Mouse (Mus musculus): ENCODE results near the gene Cyp3a25. TPM values are rescaled to one million over a fixed set of nuclear protein-coding genes. Genes with fewer than 3 reads are reported as not detected.
"Not testable (repeated sequence)": the region's sequence is repeated elsewhere in the genome, so short reads cannot be mapped to it uniquely, and the experiment has no call there.

The Cyp3a25 gene
- not detected in 2 replicates for polyA plus RNA-seq (2014; fragmentation: Nextera tagmentation; extraction: Ambion mirVana)

GRCm38 (mm10) chr5:146009509-146009908 lies at the start of gene Cyp3a25:
TSS of gene Cyp3a25 (minus strand) at chr5:146009618.
- H3K27me3 ChIP-seq (ENCODE audit: control insufficient read depth, insufficient read depth, low read length); H3K9me3 ChIP-seq (ENCODE audit: control insufficient read depth, low read length); H3K9ac ChIP-seq (replicated peaks; ENCODE audit: low read depth, low read length); H3K4me2 ChIP-seq (ENCODE audit: low read depth, low read length); H3K4me3 ChIP-seq (ENCODE audit: low read depth, low read length); ATAC-seq (ENCODE audit: low read depth); H3K36me3 ChIP-seq (ENCODE audit: control insufficient read depth, insufficient read depth, low read length); H3K27ac ChIP-seq (ENCODE audit: low read depth, low read length); H3K4me1 ChIP-seq (ENCODE audit: control insufficient read depth, insufficient read depth, low read length): not testable (repeated sequence)
- 64% methylated on average over 1 of the region's 1 CpGs for WGBS

DNA sequence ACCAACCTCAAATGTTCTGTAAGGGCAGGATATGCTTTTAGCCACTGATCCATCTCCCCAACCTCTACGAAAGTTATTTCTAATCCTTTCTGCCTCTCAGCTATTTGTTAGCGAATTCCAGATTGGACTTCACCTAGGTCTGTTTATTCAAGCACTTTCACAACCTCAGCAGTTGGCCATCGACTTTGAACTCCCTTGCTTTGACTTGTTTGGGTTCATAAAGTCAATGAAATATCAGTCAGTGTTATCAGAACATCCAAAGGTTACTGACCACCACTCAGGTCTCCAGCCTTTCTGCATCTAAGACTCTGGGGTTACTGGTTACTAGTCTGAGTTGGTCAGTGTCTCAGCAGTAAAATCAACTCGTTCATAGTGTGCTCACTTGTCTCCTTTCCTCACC lies 11.7 kb upstream of the Cyp3a25 start:
- Histone ChIP-seq H3K36me3 (ENCODE audit: control insufficient read depth, insufficient read depth, low read length) (no peaks in the 10 kb centered on the region), H3K4me1 (ENCODE audit: control insufficient read depth, insufficient read depth, low read length) (no peaks in the 10 kb centered on the region), H3K4me2 (ENCODE audit: low read depth, low read length) (no peak overlapping the region), H3K4me3 (ENCODE audit: low read depth, low read length) (no peak overlapping the region), H3K9ac (replicated peaks; ENCODE audit: low read depth, low read length) (no peak overlapping the region), H3K27ac (ENCODE audit: low read depth, low read length) (no peak overlapping the region), H3K27me3 (ENCODE audit: control insufficient read depth, insufficient read depth, low read length) (no peaks in the 10 kb centered on the region), H3K9me3 (ENCODE audit: control insufficient read depth, low read length) (peaks cover 8% of the 10 kb centered on the region)
- WGBS: 61% methylated on average over 4 of the region's 4 CpGs
- ATAC-seq (ENCODE audit: low read depth): no peak

GRCm38 (mm10) chr5:146018275-146018674 lies 8.9 kb upstream of the Cyp3a25 start:
- WGBS: 83% methylated on average over 5 of the region's 5 CpGs
- H3K4me1 ChIP-seq (ENCODE audit: control insufficient read depth, insufficient read depth, low read length): no peaks in the 10 kb centered on the region
- no peak for ATAC-seq (ENCODE audit: low read depth)
- no peaks in the 10 kb centered on the region for H3K27me3 ChIP-seq (ENCODE audit: control insufficient read depth, insufficient read depth, low read length)
- H3K36me3 ChIP-seq (ENCODE audit: control insufficient read depth, insufficient read depth, low read length): no peaks in the 10 kb centered on the region
- no peak overlapping the region for H3K4me3 ChIP-seq (ENCODE audit: low read depth, low read length)
- H3K9ac ChIP-seq (replicated peaks; ENCODE audit: low read depth, low read length): no peak overlapping the region
- no peak overlapping the region for H3K4me2 ChIP-seq (ENCODE audit: low read depth, low read length)
- H3K27ac ChIP-seq (ENCODE audit: low read depth, low read length): no peak overlapping the region
- peaks cover 5% of the 10 kb centered on the region for H3K9me3 ChIP-seq (ENCODE audit: control insufficient read depth, low read length)

GRCm38 (mm10) chr5:146011251-146011650 lies 1.8 kb upstream of the Cyp3a25 start:
- no peaks in the 10 kb centered on the region for H3K4me1 ChIP-seq (ENCODE audit: control insufficient read depth, insufficient read depth, low read length)
- H3K9ac ChIP-seq (replicated peaks; ENCODE audit: low read depth, low read length): no peak overlapping the region
- H3K27me3 ChIP-seq (ENCODE audit: control insufficient read depth, insufficient read depth, low read length): no peaks in the 10 kb centered on the region
- H3K4me2 ChIP-seq (ENCODE audit: low read depth, low read length): no peak overlapping the region
- 68% methylated on average over 1 of the region's 1 CpGs for WGBS
- no peaks in the 10 kb centered on the region for H3K9me3 ChIP-seq (ENCODE audit: control insufficient read depth, low read length)
- no peak overlapping the region for H3K27ac ChIP-seq (ENCODE audit: low read depth, low read length)
- H3K36me3 ChIP-seq (ENCODE audit: control insufficient read depth, insufficient read depth, low read length): no peaks in the 10 kb centered on the region
- no peak overlapping the region for H3K4me3 ChIP-seq (ENCODE audit: low read depth, low read length)
- no peak for ATAC-seq (ENCODE audit: low read depth)

DNA sequence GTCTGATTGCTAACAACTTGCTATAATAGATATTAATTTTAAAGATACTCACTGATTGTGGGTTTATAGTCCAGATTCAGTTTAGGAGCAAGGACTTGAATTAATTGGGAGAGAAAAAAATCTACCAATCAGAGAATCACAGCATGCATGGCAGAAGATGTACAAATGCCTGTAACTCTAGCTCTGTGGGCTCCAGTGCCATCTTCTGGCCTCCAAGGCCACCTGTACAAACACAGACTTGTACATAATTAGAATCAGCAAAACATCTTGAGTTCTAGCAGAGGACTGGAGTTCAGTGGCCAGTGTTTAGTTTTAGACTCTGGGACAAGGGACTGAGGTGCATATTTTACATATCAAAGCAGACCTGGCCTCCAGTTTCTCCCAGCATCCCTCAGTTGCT lies 42.3 kb downstream of the Cyp3a25 start:
- Histone ChIP-seq H3K9me3 (ENCODE audit: control insufficient read depth, low read length) (peaks cover 7% of the 10 kb centered on the region; the same call in 1 of the 2 replicates), H3K27ac (ENCODE audit: low read depth, low read length) (no peak overlapping the region), H3K36me3 (ENCODE audit: control insufficient read depth, insufficient read depth, low read length) (no peaks in the 10 kb centered on the region), H3K9ac (replicated peaks; ENCODE audit: low read depth, low read length) (no peak overlapping the region), H3K27me3 (ENCODE audit: control insufficient read depth, insufficient read depth, low read length) (no peaks in the 10 kb centered on the region), H3K4me1 (ENCODE audit: control insufficient read depth, insufficient read depth, low read length) (no peaks in the 10 kb centered on the region), H3K4me2 (ENCODE audit: low read depth, low read length) (no peak overlapping the region), H3K4me3 (ENCODE audit: low read depth, low read length) (no peak overlapping the region)
- no peak for ATAC-seq (ENCODE audit: low read depth)

Other genes starting within 250 kb of the Cyp3a25 start
- gene Cyp3a44, start 203.7 kb downstream of the Cyp3a25 start, polyA plus RNA-seq (2014; fragmentation: Nextera tagmentation; extraction: Ambion mirVana): not detected in 2 replicates
- not detected in 2 replicates for gene Cyp3a11, start 129.7 kb downstream of the Cyp3a25 start, polyA plus RNA-seq (2014; fragmentation: Nextera tagmentation; extraction: Ambion mirVana)
- gene Cyp3a59, start 69.6 kb upstream of the Cyp3a25 start, polyA plus RNA-seq (2014; fragmentation: Nextera tagmentation; extraction: Ambion mirVana): not detected in 2 replicates
- gene Gm5565, start 150.9 kb upstream of the Cyp3a25 start, polyA plus RNA-seq (2014; fragmentation: Nextera tagmentation; extraction: Ambion mirVana): not detected in 2 replicates
- not detected in 2 replicates for gene Gm6309, start 161.1 kb upstream of the Cyp3a25 start, polyA plus RNA-seq (2014; fragmentation: Nextera tagmentation; extraction: Ambion mirVana)
- gene 1700001J03Rik, start 175.7 kb upstream of the Cyp3a25 start, polyA plus RNA-seq (2014; fragmentation: Nextera tagmentation; extraction: Ambion mirVana): not detected in 2 replicates
- 24.7 and 28.7 TPM in 2 replicates for gene Rnf6, start 211.9 kb upstream of the Cyp3a25 start, polyA plus RNA-seq (2014; fragmentation: Nextera tagmentation; extraction: Ambion mirVana)
- 26.1 and 30.9 TPM in 2 replicates for gene Cdk8, start 221.6 kb upstream of the Cyp3a25 start, polyA plus RNA-seq (2014; fragmentation: Nextera tagmentation; extraction: Ambion mirVana)

All from neural tube, embryonic 14.5 days (tissue).